Mouse (Mus musculus): ENCODE data around the gene Zfp652.

DNA sequence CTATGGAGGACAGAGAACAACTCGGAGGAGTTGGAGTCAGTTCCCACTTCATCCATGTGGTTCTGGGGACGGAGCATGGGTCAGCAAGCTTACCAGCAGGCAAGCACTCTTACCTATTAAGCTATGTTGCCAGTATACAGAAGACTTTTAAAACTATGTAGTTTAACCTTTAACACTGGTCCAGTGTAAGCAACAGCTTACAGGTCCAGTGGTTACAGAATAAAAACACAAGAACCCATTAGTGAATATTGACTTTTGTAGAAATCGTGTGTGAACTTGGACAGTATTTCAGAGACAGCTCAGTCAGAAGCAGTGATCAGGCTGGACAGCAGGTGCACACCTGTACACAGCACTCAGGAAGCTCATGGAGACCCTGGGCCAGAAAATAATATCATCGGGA lies 12.0 kb downstream of the Zfp652 start:
- no peak for TF ChIP-seq GATA1 (IDR thresholded peaks at IDR 0.05; ENCODE audit: borderline replicate concordance, low read length)
- no peak for TF ChIP-seq FLI1 (IDR thresholded peaks at IDR 0.05; ENCODE audit: low read length)

Measured in megakaryocyte, embryonic 14.5 days (primary cell).